In the genomic region with DNA sequence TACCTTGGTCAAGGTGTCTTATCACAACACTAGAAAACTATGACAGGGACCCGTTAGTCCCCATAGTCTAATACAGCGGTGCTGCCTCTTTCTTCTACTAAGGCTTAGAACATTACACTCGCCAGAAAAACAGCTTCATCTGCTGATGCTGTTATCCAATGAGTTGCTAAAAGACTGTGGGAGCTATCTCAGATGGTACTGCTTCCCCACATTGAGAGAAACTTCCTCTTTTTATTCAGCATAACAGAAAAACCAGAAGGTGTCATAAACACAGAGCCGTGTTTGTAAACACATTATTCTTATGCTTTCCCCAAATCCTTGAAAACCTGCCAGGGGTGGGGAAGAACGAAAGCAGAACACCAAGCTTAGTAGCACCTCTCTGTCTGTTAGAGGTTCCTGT, we compare ENCODE assay signal across 22 mouse cellular contexts.
"Had no signal": no experiment of that assay in that cellular context is flagged by ENCODE, and none has a peak within 500 bp of the region (broad histone marks: within the 10 kb centered on the region; RNA-seq: fewer than 3 reads in every experiment).

No protein-coding gene starts in this region.

- H3K9me3 ChIP-seq: liver, embryonic 15.5 days; lung, embryonic 15.5 days; midbrain, embryonic 15.5 days; stomach, embryonic 15.5 days had no signal

- H3K9ac ChIP-seq: liver, embryonic 15.5 days; liver, postnatal 0 days; lung, embryonic 15.5 days; midbrain, embryonic 13.5 days; midbrain, embryonic 15.5 days; neural tube, embryonic 12.5 days; stomach, embryonic 15.5 days had no signal

- H3K36me3 ChIP-seq: liver, embryonic 15.5 days; lung, embryonic 15.5 days; midbrain, embryonic 13.5 days; midbrain, embryonic 15.5 days; neural tube, embryonic 12.5 days; stomach, embryonic 15.5 days had no signal

- H3K27me3 ChIP-seq: liver, embryonic 15.5 days; lung, embryonic 15.5 days; megakaryocyte, embryonic 14.5 days; midbrain, embryonic 13.5 days; midbrain, embryonic 15.5 days; neural tube, embryonic 12.5 days; stomach, embryonic 15.5 days had no signal

- H3K4me1 ChIP-seq: megakaryocyte, embryonic 14.5 days; midbrain, embryonic 13.5 days; midbrain, embryonic 15.5 days; neural tube, embryonic 12.5 days; stomach, embryonic 15.5 days had no signal

- H3K27ac ChIP-seq: liver, embryonic 15.5 days; lung, embryonic 15.5 days; macrophage; midbrain, embryonic 13.5 days; midbrain, embryonic 15.5 days; neural tube, embryonic 12.5 days; stomach, embryonic 15.5 days; stomach, postnatal 0 days had no signal

- H3K4me3 ChIP-seq: liver, embryonic 15.5 days; lung, embryonic 15.5 days; megakaryocyte, embryonic 14.5 days; midbrain, embryonic 13.5 days; midbrain, embryonic 15.5 days; neural tube, embryonic 12.5 days; stomach, embryonic 15.5 days had no signal

- DNase-seq: liver, postnatal 0 days; lung, adult 2 months; lung, postnatal 14 days; lung, postnatal 36 days; retina, postnatal 1 day; right cerebral cortex, adult 18-20 months; right cerebral cortex, postnatal 25 days; right cerebral cortex, postnatal 4 days; spleen, adult 18-20 months; thymus, adult 2 months; thymus, postnatal 14 days; thymus, postnatal 36 days had no signal

- ATAC-seq: liver, postnatal 0 days; lung, postnatal 0 days; midbrain, embryonic 13.5 days; midbrain, embryonic 15.5 days had no signal
